Mouse (Mus musculus) hindbrain, embryonic 11.5 days (tissue): ENCODE data around the gene Cnksr1. TPM values are rescaled to one million over a fixed set of nuclear protein-coding genes. Genes with fewer than 3 reads are reported as not detected.

Experiments used
- ATAC-seq: fragments of 200-750 bp; cut with Nextera tagmentation; 2 replicates; pipeline ENCODE4 v1.8.0; 2017; ENCODE audit warnings: mild to moderate bottlenecking, moderate TSS enrichment, moderate library complexity; ENCODE audit not compliant: low FRiP score
- DNase-seq: peaks from one replicate; pipeline ENCODE4 v3.0.0-alpha.2; 2015; ENCODE audit warnings: low spot score
- H3K27ac ChIP-seq: fragments of 300-500 bp; sonication (generic); 2 replicates; pipeline ENCODE4 v1.5.1; 2014; ENCODE audit warnings: mild to moderate bottlenecking, low read depth, low read length
- H3K27me3 ChIP-seq: fragments of 300-500 bp; sonication (generic); 2 replicates; pipeline ENCODE4 v1.6.1; 2014; ENCODE audit warnings: mild to moderate bottlenecking, low read length, moderate library complexity, mixed read lengths; ENCODE audit not compliant: control insufficient read depth, insufficient read depth
- H3K36me3 ChIP-seq: fragments of 300-500 bp; sonication (generic); 2 replicates; pipeline ENCODE4 v1.6.1; 2014; ENCODE audit warnings: mild to moderate bottlenecking, low read length, moderate library complexity, mixed read lengths; ENCODE audit not compliant: control insufficient read depth, insufficient read depth
- H3K4me1 ChIP-seq: fragments of 300-500 bp; sonication (generic); replicated peaks from 2 replicates; pipeline ENCODE4 v1.6.1; 2014; ENCODE audit warnings: low read length, mixed read lengths; ENCODE audit not compliant: control insufficient read depth, insufficient read depth
- H3K4me2 ChIP-seq: fragments of 300-500 bp; sonication (generic); replicated peaks from 2 replicates; pipeline ENCODE4 v1.6.1; 2014; ENCODE audit warnings: mild to moderate bottlenecking, low read depth, low read length
- H3K4me3 ChIP-seq: fragments of 300-500 bp; sonication (generic); 2 replicates; pipeline ENCODE4 v1.5.1; 2014; ENCODE audit warnings: low read depth, low read length
- H3K9ac ChIP-seq: fragments of 300-500 bp; sonication (generic); 2 replicates; pipeline ENCODE4 v1.6.1; 2014; ENCODE audit warnings: low read depth, low read length
- H3K9me3 ChIP-seq: fragments of 300-500 bp; sonication (generic); 2 replicates; pipeline ENCODE4 v1.6.1; 2016; ENCODE audit warnings: low read length; ENCODE audit not compliant: control insufficient read depth
- WGBS: fragments of 180-500 bp; shearing (Covaris S2); extraction: QIAGEN DNeasy Blood & Tissue Kit; methylation state at CpG from one replicate; pipeline ENCODE4 v1.1.7; 2014; 5-methylcytosine and 5-hydroxymethylcytosine counted together
- polyA plus RNA-seq: library from polyadenylated mRNA; unstranded; fragments of >200 nt; fragmentation: Nextera tagmentation; extraction: Ambion mirVana; gene quantifications from 2 replicates; pipeline ENCODE4 v1.2.1, GENCODE M21; 2014

The Cnksr1 gene
- polyA plus RNA-seq, 1 experiment from 2014 or later: 0.28 TPM

DNA sequence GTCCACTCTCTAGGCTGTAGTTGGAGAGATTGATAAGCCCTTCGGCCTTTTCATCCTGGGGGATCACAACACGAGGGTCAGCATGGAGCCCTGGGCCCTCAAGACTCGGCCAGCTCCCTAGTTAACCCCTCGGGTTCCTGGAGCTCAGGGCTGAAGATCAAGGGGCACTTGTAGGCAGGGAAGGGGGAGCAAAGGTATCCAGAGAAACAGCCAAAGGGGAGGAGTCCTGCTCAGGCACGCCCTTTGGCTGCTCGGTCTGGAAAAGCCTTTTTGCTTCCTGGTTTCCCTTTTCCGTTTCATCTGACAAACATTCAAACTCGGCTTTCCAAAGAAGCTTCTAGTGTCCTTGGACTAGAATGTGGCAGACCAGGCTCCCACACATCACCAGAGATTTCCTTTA, 7.8 kb downstream of the Cnksr1 start:
- WGBS: 44% methylated on average over 8 of the region's 8 CpGs
- no peak overlapping the region for H3K27ac ChIP-seq
- no peak for DNase-seq
- no peak overlapping the region for H3K4me2 ChIP-seq
- no peaks in the 10 kb centered on the region for H3K36me3 ChIP-seq
- H3K4me1 ChIP-seq: no peaks in the 10 kb centered on the region
- ATAC-seq: no peak
- no peak overlapping the region for H3K4me3 ChIP-seq
- H3K9me3 ChIP-seq: no peaks in the 10 kb centered on the region
- no peak overlapping the region for H3K9ac ChIP-seq
- no peaks in the 10 kb centered on the region for H3K27me3 ChIP-seq

DNA sequence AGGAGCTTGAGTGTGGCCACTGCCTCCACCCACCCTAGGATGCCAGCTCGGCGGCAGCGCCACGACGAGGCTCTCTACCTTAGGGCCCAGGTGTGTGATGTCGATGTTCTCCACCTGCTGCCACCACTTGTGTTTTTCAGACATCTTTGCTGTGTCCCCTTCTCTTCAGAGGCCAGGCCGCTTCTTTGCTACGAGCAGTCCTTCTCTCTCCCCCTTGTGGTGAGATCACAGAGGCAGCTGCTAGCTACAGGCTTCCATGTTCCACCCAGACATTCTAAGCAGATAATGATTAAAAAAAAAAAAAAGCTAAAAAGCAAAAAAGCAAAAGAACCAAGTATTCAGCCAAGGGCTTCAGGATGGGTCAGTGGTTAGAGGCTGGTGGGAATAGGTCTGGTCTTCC, 11.0 kb downstream of the Cnksr1 start, which contains the start of gene Catsper4:
Gene Catsper4, minus strand, starts transcription at position 190 of the 400 bp plus-strand sequence.
- 76% methylated on average over 8 of the region's 8 CpGs for WGBS

DNA sequence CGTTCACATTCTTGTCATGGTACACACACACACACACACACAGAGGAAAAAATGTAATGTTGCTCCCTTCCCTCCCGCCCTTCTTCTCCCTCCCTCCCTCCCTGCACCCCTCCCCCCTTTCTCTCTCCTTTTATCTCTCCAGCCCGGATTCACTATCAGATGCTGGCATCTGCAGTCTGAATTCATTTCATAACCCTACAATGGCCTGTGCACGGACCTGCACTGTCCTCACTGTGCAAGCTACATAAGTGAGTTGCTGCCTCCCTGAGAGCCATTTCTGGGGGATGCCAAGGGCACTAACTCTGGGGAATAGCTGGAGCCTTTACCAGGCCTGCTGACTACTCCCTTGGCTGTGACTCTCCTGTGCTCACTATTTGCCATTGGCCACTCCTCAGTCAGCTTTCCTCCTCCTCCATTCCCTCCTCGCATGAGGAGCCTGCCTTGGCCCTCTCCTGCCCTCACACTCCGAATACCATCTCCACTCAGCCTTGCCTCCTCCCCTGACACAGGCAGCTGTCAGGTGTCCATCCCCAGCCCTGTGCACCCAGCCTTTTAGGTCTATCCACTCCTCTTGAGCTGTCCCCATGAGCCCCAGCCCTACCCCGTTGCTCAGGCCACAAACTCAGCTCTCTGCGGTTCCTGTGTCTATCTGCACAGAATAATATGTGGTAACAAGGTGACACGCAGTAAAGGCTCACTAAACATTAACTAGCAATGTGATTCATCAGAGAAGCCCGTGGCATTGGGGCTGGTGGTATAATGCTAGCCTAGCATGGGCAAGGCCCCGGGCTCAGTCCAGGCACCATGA, 15.2 kb downstream of the Cnksr1 start:
- no peak for ATAC-seq

More for the DNA sequence above, 11.0 kb downstream of the Cnksr1 start, which contains the start of gene Catsper4:
- no peak within 1 kb of the TSS for H3K4me3 ChIP-seq
- H3K9ac ChIP-seq: no peak within 1 kb of the TSS
- no peaks in the 10 kb centered on the region for H3K27me3 ChIP-seq
- ATAC-seq (no peak), DNase-seq (no peak)
- H3K27ac ChIP-seq: no peak within 1 kb of the TSS
- no peaks in the 10 kb centered on the region for H3K4me1 ChIP-seq
- H3K9me3 ChIP-seq: no peaks in the 10 kb centered on the region
- no peaks in the 10 kb centered on the region for H3K36me3 ChIP-seq
- no peak within 1 kb of the TSS for H3K4me2 ChIP-seq

DNA sequence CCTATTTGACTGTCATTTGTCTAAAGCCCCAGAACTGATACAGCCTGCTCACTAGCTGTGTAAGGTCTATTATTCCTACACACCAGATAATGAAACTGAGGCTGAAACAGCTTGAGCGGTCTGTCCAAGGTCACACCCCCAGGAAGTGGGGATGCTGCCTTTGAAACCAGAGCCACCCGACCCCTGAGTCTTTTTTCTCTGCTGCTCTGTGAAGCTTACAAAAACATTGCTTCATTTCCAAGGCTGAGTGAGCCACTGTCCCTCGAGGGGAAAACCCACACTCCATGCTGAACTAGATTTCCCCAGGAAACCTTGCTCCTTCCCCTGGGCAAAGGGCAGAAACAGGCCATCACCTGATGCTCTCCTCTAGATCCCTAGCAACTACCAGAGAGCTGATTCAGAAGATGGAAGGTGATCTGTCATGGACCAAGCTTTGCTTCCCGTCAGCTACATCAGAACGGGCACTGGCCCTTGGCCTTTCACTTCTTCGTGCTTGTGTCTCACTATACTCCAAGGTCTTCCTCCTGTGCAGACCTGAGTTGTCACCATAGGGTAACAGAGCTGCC, 31.6 kb downstream of the Cnksr1 start:
- no peak overlapping the region for H3K4me2 ChIP-seq
- H3K36me3 ChIP-seq: no peaks in the 10 kb centered on the region
- WGBS: 43% methylated on average over 6 of the region's 6 CpGs
- DNase-seq: no peak
- H3K9me3 ChIP-seq: no peaks in the 10 kb centered on the region
- H3K4me3 ChIP-seq: no peak overlapping the region
- no peak overlapping the region for H3K9ac ChIP-seq
- no peaks in the 10 kb centered on the region for H3K4me1 ChIP-seq
- H3K27me3 ChIP-seq: no peaks in the 10 kb centered on the region
- H3K27ac ChIP-seq: no peak overlapping the region
- ATAC-seq: no peak

More for the DNA sequence above, 15.2 kb downstream of the Cnksr1 start:
- Histone ChIP-seq H3K4me3 (no peak overlapping the region), H3K9me3 (no peaks in the 10 kb centered on the region), H3K27me3 (no peaks in the 10 kb centered on the region), H3K27ac (no peak overlapping the region), H3K4me1 (no peaks in the 10 kb centered on the region), H3K4me2 (no peak overlapping the region), H3K36me3 (no peaks in the 10 kb centered on the region), H3K9ac (no peak overlapping the region)
- WGBS: 66% methylated on average over 11 of the region's 11 CpGs
- no peak for DNase-seq

DNA sequence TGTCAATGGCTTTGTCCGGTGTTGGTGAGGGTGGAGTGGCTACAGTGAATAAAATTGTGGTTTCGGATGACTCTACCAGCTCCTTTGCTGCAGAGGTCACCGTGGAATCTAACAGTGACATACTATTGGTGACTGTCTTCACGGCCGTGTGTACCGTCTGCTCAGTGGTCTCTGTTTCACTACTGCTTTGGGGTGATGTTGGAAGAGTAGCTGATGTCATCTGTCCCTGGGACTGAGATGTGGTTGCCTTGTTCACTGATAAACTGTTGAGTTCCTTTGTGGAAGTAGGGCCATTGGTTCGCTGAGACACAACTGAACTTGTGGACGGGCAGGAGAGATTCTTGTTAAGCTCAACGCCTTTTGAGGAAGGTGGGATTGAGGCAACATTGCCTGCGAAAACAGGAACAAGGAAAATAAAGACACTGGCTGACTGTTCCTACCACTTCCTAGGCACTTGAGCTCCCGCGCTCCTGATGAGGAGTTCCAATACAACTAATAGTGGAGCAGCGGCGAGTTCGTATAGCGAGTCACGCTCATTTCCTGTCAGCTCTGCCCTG, 34.8 kb downstream of the Cnksr1 start:
- no peak for DNase-seq
- Histone ChIP-seq H3K4me3 (no peak overlapping the region), H3K27me3 (no peaks in the 10 kb centered on the region), H3K36me3 (no peaks in the 10 kb centered on the region), H3K4me1 (no peaks in the 10 kb centered on the region), H3K27ac (no peak overlapping the region), H3K9me3 (no peaks in the 10 kb centered on the region), H3K4me2 (no peak overlapping the region), H3K9ac (no peak overlapping the region)
- no peak for ATAC-seq
- 88% methylated on average over 17 of the region's 17 CpGs for WGBS

DNA sequence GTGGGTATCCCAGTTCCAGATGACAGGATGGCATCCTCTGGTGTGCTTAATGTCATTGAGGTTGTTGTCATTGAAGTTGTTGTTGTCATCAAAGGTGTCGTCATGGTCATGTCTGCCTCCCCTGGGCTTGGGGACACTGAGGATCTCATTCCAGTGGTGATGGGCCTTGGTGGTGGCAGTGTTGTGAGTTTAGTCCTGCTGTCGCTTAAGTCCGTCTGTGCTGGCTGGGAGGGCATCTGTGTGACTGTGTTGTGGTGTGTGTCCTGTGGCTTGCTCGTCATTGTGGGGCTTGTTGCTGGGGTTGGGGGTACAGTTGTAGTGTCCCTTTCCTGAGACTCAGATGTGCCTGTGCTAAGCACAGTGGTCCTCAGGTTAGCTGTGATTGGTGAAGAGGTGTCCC, 35.3 kb downstream of the Cnksr1 start, which contains the start of gene Gm7534:
Gene Gm7534, minus strand, starts transcription at position 101 of the 400 bp plus-strand sequence.
- H3K4me2 ChIP-seq: no peak within 1 kb of the TSS
- no peaks in the 10 kb centered on the region for H3K4me1 ChIP-seq
- H3K36me3 ChIP-seq: no peaks in the 10 kb centered on the region
- 90% methylated on average over 4 of the region's 4 CpGs for WGBS
- no peak for DNase-seq
- H3K4me3 ChIP-seq: no peak within 1 kb of the TSS
- H3K27me3 ChIP-seq: no peaks in the 10 kb centered on the region
- no peak within 1 kb of the TSS for H3K9ac ChIP-seq
- no peak for ATAC-seq
- H3K9me3 ChIP-seq: no peaks in the 10 kb centered on the region
- H3K27ac ChIP-seq: no peak within 1 kb of the TSS

DNA sequence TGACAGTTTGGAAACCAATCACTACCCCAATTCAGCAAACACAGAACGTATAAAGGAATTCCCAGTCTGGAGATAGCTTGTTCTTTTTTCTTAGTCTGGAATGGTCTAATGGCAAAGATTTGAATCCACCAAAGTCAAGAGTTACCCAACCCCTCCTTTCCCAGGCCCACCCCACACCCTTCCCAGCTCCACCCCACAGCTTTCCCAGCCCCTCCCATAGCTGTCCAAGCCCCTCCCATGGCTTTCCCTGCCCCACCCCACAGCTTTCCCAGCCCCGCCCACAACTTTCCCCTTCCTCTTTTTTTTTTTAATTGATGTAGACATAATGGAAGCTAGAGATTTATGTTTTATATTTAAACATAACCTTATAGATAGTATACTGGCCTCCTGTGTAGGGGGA, 38.8 kb downstream of the Cnksr1 start:
- ATAC-seq (no peak), DNase-seq (no peak)
- Histone ChIP-seq H3K4me1 (no peaks in the 10 kb centered on the region), H3K27me3 (no peaks in the 10 kb centered on the region), H3K9ac (no peak overlapping the region), H3K36me3 (no peaks in the 10 kb centered on the region), H3K4me3 (no peak overlapping the region), H3K27ac (no peak overlapping the region), H3K9me3 (no peaks in the 10 kb centered on the region), H3K4me2 (no peak overlapping the region)
- WGBS: 69% methylated on average over 2 of the region's 2 CpGs

DNA sequence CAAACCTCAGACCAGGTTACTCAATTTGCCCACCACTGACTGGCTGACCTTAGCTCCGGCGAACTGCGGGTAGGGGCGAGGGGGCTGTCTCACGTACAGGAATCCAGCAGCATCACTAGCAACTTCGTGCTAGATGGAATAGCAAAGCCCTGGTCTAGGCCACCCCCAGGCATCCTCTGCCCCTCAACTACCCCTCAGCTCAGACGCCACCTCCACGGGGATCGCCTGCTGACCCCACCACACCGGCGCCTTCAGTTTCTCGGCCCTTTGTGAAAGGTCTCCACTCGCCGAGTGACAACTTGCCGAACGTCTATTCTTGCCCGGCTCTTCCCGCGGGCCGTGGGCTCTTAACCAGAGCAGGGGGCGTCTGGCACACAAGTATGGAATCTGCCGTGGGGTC, 51.9 kb downstream of the Cnksr1 start:
- Histone ChIP-seq H3K4me3 (peak overlapping the region; percentile 77), H3K27me3 (no peaks in the 10 kb centered on the region), H3K27ac (peak overlapping the region; percentile 55), H3K4me1 (0 out of 2 replicates have a peak, but pooled peaks cover 2% of the 10 kb centered on the region), H3K9ac (peak overlapping the region; percentile 83), H3K36me3 (no peaks in the 10 kb centered on the region), H3K4me2 (peak overlapping the region; percentile 86), H3K9me3 (no peaks in the 10 kb centered on the region)
- ATAC-seq: peak; percentile 16; the same call in 1 of the 2 replicates
- WGBS: under 1% methylated on average over 22 of the region's 22 CpGs
- no peak for DNase-seq
